Mouse (Mus musculus) gastrocnemius, postnatal 4 days (tissue): ENCODE data around the gene Ston1. TPM values are rescaled to one million over a fixed set of nuclear protein-coding genes. Genes with fewer than 3 reads are reported as not detected.
A peak's percentile ranks its signal among the peaks of the same experiment; 100 is the strongest.

ENCODE experiments used
- DNase-seq, 2 experiments: peaks; one replicate each; pipeline ENCODE4 v3.0.0; 2021 to 2022; ENCODE audit warnings: low spot score in 2 of 2, mixed read lengths in 2 of 2
- long read RNA-seq, 2 experiments: library from polyadenylated mRNA; stranded (forward); transcript quantifications; one replicate each; pipeline ENCODE4 v2.0.0; 2021
- total RNA-seq, 2 experiments: library from RNA; stranded (reverse); gene quantifications; 2 replicates each; pipeline ENCODE4 v1.2.3; 2021

Gene Ston1
- 10 to 100 TPM; 20.4 to 25.6 TPM for total RNA-seq
- long read RNA-seq, experiment 1, partial matches to known transcripts: 1 of 3 reads
- long read RNA-seq, experiment 1, other reads (novel, unspliced or antisense): 2 of 3 reads
- long read RNA-seq, experiment 2, partial matches to known transcripts: 2 of 2 reads
- long read RNA-seq, experiment 2, other reads (novel, unspliced or antisense): 0 of 2 reads

- peak; percentile 41 to 56 for DNase-seq
Measured at GRCm38 (mm10) chr17:88597222-88598055, at the start of gene Ston1. Gene Ston1, plus strand, starts transcription at chr17:88597684.

GRCm38 (mm10) chr17:88549411-88550191 is 47.9 kb upstream of the Ston1 start:
- DNase-seq: no peak

- DNase-seq: no peak
Measured at GRCm38 (mm10) chr17:88550351-88550750, 47.1 kb upstream of the Ston1 start.

- no peak for DNase-seq
Measured at GRCm38 (mm10) chr17:88550981-88551940, 46.2 kb upstream of the Ston1 start.

GRCm38 (mm10) chr17:88552556-88552955 is 44.9 kb upstream of the Ston1 start:
- DNase-seq: no peak

GRCm38 (mm10) chr17:88553001-88553449 is 44.5 kb upstream of the Ston1 start:
- DNase-seq: no peak

GRCm38 (mm10) chr17:88553473-88554087 is 43.9 kb upstream of the Ston1 start:
- no peak for DNase-seq

- no peak for DNase-seq
Measured at GRCm38 (mm10) chr17:88556176-88556575, 41.3 kb upstream of the Ston1 start.

- DNase-seq: no peak
Measured at GRCm38 (mm10) chr17:88556688-88557087, 40.8 kb upstream of the Ston1 start.

- DNase-seq: peak; percentile 37 to 84
Measured at GRCm38 (mm10) chr17:88558168-88558842, 39.2 kb upstream of the Ston1 start.

GRCm38 (mm10) chr17:88563611-88564010 is 33.9 kb upstream of the Ston1 start:
- DNase-seq: no peak

GRCm38 (mm10) chr17:88569807-88570540 is 27.5 kb upstream of the Ston1 start:
- no peak for DNase-seq

- no peak for DNase-seq
Measured at GRCm38 (mm10) chr17:88570784-88571183, 26.7 kb upstream of the Ston1 start.

GRCm38 (mm10) chr17:88574811-88575210 is 22.7 kb upstream of the Ston1 start:
- no peak for DNase-seq

GRCm38 (mm10) chr17:88578522-88579242 is 18.8 kb upstream of the Ston1 start:
- no peak for DNase-seq

- no peak for DNase-seq
Measured at GRCm38 (mm10) chr17:88580556-88580955, 16.9 kb upstream of the Ston1 start.

GRCm38 (mm10) chr17:88581511-88582021 is 15.9 kb upstream of the Ston1 start:
- no peak for DNase-seq

- no peak for DNase-seq
Measured at GRCm38 (mm10) chr17:88582999-88583398, 14.5 kb upstream of the Ston1 start.
